Mouse (Mus musculus): Measurements from ENCODE around the gene Gm20388. TPM values are rescaled to one million over a fixed set of nuclear protein-coding genes. Genes with fewer than 3 reads are reported as not detected.
A peak's percentile ranks its signal among the peaks of the same experiment; 100 is the strongest.

Gm20388 gene
- polyA plus RNA-seq, 1 experiment = 28.1 TPM

DNA sequence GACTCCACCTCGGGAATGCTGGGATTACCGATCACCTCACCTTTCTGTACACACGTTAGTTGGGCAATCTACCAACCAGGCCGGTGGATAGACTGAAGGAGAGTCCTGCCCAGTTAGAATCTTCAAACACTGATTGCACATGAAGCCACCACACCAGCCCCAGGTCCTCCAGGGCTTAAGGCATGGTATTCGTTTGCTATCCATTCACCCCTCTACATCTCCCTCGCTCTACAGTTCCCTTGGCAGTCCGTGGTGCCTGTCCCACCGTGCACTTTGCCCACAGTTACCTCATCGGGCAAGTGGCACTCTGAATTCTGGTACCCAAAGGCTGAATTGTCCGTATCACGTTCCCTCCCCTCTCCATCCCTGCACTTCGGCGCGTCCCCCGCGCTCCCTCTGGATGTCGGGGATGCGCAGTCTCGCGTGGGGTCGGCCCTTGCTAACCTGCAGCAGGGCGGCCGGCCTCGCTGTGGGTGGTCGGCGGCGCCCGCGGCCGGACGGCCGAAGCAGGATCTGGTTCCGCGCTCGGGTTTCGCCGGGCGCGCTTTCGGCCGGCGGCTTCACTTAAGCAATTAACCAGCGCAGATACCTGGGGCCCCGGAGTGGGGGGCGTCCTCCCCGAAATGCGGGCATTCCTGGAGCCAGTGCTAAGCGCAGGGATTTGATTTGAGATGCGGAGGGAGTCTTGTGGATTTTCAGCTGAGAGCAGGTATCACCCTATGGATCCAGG is 1169.9 kb downstream of the Gm20388 start:
- Histone ChIP-seq H3K4me3 (ENCODE audit: low read depth, low read length) (no peak overlapping the region), H3K36me3 (ENCODE audit: control insufficient read depth, insufficient read depth, low read length, poor library complexity, severe bottlenecking) (no peaks in the 10 kb centered on the region), H3K27ac (ENCODE audit: insufficient read depth, low read length) (no peak overlapping the region), H3K4me1 (ENCODE audit: control insufficient read depth, insufficient read depth, low read length) (no peaks in the 10 kb centered on the region), H3K27me3 (ENCODE audit: control insufficient read depth, insufficient read depth, low read length, poor library complexity, severe bottlenecking) (peaks cover 66% of the 10 kb centered on the region), H3K9me3 (replicated peaks; ENCODE audit: control insufficient read depth, insufficient read depth, low read length, poor library complexity, severe bottlenecking) (no peaks in the 10 kb centered on the region), H3K9ac (ENCODE audit: low read depth, poor library complexity, severe bottlenecking) (no peak overlapping the region)
- TF ChIP-seq POLR2A (IDR thresholded peaks at IDR 0.05; ENCODE audit: insufficient read depth, low read length) (no peak), EP300 (IDR thresholded peaks at IDR 0.05; ENCODE audit: insufficient read depth, low read depth, low read length) (no peak), CTCF (IDR thresholded peaks at IDR 0.05; ENCODE audit: low read depth, low read length) (no peak)

GRCm38 (mm10) chr8:121081398-121081797 is 1170.8 kb downstream of the Gm20388 start:
- Histone ChIP-seq H3K9ac (ENCODE audit: low read depth, poor library complexity, severe bottlenecking) (no peak overlapping the region), H3K27me3 (ENCODE audit: control insufficient read depth, insufficient read depth, low read length, poor library complexity, severe bottlenecking) (peaks cover 65% of the 10 kb centered on the region), H3K4me3 (ENCODE audit: low read depth, low read length) (no peak overlapping the region), H3K36me3 (ENCODE audit: control insufficient read depth, insufficient read depth, low read length, poor library complexity, severe bottlenecking) (no peaks in the 10 kb centered on the region), H3K9me3 (replicated peaks; ENCODE audit: control insufficient read depth, insufficient read depth, low read length, poor library complexity, severe bottlenecking) (no peaks in the 10 kb centered on the region), H3K27ac (ENCODE audit: insufficient read depth, low read length) (no peak overlapping the region), H3K4me1 (ENCODE audit: control insufficient read depth, insufficient read depth, low read length) (no peaks in the 10 kb centered on the region)
- TF ChIP-seq CTCF (IDR thresholded peaks at IDR 0.05; ENCODE audit: low read depth, low read length) = no peak
- TF ChIP-seq POLR2A (IDR thresholded peaks at IDR 0.05; ENCODE audit: insufficient read depth, low read length) = no peak
- no peak for TF ChIP-seq EP300 (IDR thresholded peaks at IDR 0.05; ENCODE audit: insufficient read depth, low read depth, low read length)

GRCm38 (mm10) chr8:121082218-121083092 is 1171.8 kb downstream of the Gm20388 start:
- Histone ChIP-seq H3K4me1 (ENCODE audit: control insufficient read depth, insufficient read depth, low read length) (no peaks in the 10 kb centered on the region), H3K9ac (ENCODE audit: low read depth, poor library complexity, severe bottlenecking) (peak overlapping the region; percentile 13), H3K4me3 (ENCODE audit: low read depth, low read length) (peak overlapping the region; percentile 39), H3K27me3 (ENCODE audit: control insufficient read depth, insufficient read depth, low read length, poor library complexity, severe bottlenecking) (peaks cover 66% of the 10 kb centered on the region), H3K9me3 (replicated peaks; ENCODE audit: control insufficient read depth, insufficient read depth, low read length, poor library complexity, severe bottlenecking) (no peaks in the 10 kb centered on the region), H3K27ac (ENCODE audit: insufficient read depth, low read length) (no peak overlapping the region), H3K36me3 (ENCODE audit: control insufficient read depth, insufficient read depth, low read length, poor library complexity, severe bottlenecking) (no peaks in the 10 kb centered on the region)
- TF ChIP-seq EP300 (IDR thresholded peaks at IDR 0.05; ENCODE audit: insufficient read depth, low read depth, low read length) = no peak
- no peak for TF ChIP-seq CTCF (IDR thresholded peaks at IDR 0.05; ENCODE audit: low read depth, low read length)
- no peak for TF ChIP-seq POLR2A (IDR thresholded peaks at IDR 0.05; ENCODE audit: insufficient read depth, low read length)

GRCm38 (mm10) chr8:121083093-121083935 is 1172.7 kb downstream of the Gm20388 start:
- Histone ChIP-seq H3K9ac (ENCODE audit: low read depth, poor library complexity, severe bottlenecking) (peak overlapping the region; percentile 56), H3K4me3 (ENCODE audit: low read depth, low read length) (peak overlapping the region; percentile 53), H3K27me3 (ENCODE audit: control insufficient read depth, insufficient read depth, low read length, poor library complexity, severe bottlenecking) (peaks cover 68% of the 10 kb centered on the region), H3K4me1 (ENCODE audit: control insufficient read depth, insufficient read depth, low read length) (no peaks in the 10 kb centered on the region), H3K36me3 (ENCODE audit: control insufficient read depth, insufficient read depth, low read length, poor library complexity, severe bottlenecking) (no peaks in the 10 kb centered on the region), H3K9me3 (replicated peaks; ENCODE audit: control insufficient read depth, insufficient read depth, low read length, poor library complexity, severe bottlenecking) (no peaks in the 10 kb centered on the region), H3K27ac (ENCODE audit: insufficient read depth, low read length) (no peak overlapping the region)
- TF ChIP-seq EP300 (IDR thresholded peaks at IDR 0.05; ENCODE audit: insufficient read depth, low read depth, low read length) (no peak), CTCF (IDR thresholded peaks at IDR 0.05; ENCODE audit: low read depth, low read length) (no peak), POLR2A (IDR thresholded peaks at IDR 0.05; ENCODE audit: insufficient read depth, low read length) (no peak)

GRCm38 (mm10) chr8:121083936-121084209 is 1173.2 kb downstream of the Gm20388 start:
- no peak overlapping the region for H3K27ac ChIP-seq (ENCODE audit: insufficient read depth, low read length)
- H3K4me3 ChIP-seq (ENCODE audit: low read depth, low read length) = peak overlapping the region; percentile 53
- H3K27me3 ChIP-seq (ENCODE audit: control insufficient read depth, insufficient read depth, low read length, poor library complexity, severe bottlenecking) = peaks cover 68% of the 10 kb centered on the region
- H3K4me1 ChIP-seq (ENCODE audit: control insufficient read depth, insufficient read depth, low read length) = no peaks in the 10 kb centered on the region
- TF ChIP-seq POLR2A (IDR thresholded peaks at IDR 0.05; ENCODE audit: insufficient read depth, low read length) (no peak), CTCF (IDR thresholded peaks at IDR 0.05; ENCODE audit: low read depth, low read length) (no peak), EP300 (IDR thresholded peaks at IDR 0.05; ENCODE audit: insufficient read depth, low read depth, low read length) (no peak)
- H3K36me3 ChIP-seq (ENCODE audit: control insufficient read depth, insufficient read depth, low read length, poor library complexity, severe bottlenecking) = no peaks in the 10 kb centered on the region
- H3K9ac ChIP-seq (ENCODE audit: low read depth, poor library complexity, severe bottlenecking) = peak overlapping the region; percentile 56; the same call in 1 of the 2 replicates
- no peaks in the 10 kb centered on the region for H3K9me3 ChIP-seq (replicated peaks; ENCODE audit: control insufficient read depth, insufficient read depth, low read length, poor library complexity, severe bottlenecking)

All from ES-Bruce4 (cell line).